Mouse (Mus musculus) G1E-ER4 (cell line): ENCODE measurements around the gene Cdk5rap3. TPM values are rescaled to one million over a fixed set of nuclear protein-coding genes. Genes with fewer than 3 reads are reported as not detected.

Experiments used
- GATA1 ChIP-seq: IDR thresholded peaks from one replicate; pipeline ENCODE4 v1.8.0; 2012; ENCODE audit warnings: low read length, inconsistent platforms
- polyA plus RNA-seq: library from polyadenylated mRNA; stranded (reverse); fragments of >175 nt; gene quantifications from 2 replicates; pipeline ENCODE4 v1.2.3, GENCODE M21; 2012

Gene Cdk5rap3
- polyA plus RNA-seq, 1 experiment, result 66.3 TPM

DNA sequence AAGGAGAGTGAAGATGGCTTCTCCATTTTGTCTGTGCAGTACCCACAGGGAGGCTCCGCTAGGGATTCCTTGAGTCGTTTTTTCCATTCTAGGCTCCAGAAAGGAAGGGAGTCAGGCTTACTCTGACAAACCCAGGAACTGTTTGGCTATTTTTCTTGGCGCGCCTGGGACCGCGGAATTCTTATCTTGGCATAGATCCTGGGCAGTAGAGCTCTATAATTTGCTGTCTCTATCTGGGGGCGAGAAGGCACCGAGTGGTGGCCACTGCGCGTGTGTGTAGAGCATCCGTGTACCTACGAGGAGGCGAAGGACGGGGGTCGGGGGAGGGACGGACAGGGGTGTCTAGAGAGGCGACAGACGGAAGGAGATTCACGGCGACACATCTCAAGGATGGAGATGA, 54.9 kb downstream of the Cdk5rap3 start:
- no peak for TF ChIP-seq GATA1

DNA sequence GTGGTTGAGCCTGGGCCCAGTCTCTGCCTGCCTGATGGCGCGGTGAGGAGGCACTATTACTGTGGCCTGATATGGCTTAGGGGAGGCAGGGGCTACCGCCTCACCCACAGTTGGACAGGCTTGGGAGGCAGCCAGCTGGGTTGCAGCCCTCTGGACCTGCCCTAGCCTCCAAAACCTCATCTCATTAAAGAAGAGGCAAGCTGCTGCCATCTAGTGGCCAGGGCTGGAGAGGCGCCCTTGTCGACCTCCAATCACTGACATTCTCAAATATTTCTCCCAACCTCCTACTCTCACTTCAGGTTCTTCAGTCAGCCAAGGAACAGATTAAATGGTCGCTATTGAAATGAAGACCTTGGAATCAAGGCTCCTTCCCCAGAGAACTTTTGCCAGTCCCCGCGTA, 55.7 kb downstream of the Cdk5rap3 start:
- no peak for TF ChIP-seq GATA1

DNA sequence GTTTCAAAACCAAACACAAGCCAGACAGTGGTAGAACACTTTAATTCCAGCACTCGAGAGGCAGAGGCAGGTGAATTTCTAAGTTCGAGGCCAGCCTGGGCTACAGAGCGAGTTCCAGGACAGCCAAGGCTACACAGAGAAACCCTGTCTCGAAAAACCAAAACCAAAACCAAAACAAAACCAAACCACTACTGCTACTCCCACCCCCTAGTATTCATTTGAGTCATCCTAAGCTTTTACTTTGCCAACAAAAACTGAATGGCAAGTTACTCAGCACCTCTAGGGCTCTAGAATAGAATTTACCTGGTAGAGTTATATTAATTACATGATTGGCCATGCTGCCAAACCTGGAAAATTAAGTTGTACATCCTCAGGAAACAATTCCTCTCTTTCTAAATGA, 56.7 kb downstream of the Cdk5rap3 start:
- no peak for TF ChIP-seq GATA1

DNA sequence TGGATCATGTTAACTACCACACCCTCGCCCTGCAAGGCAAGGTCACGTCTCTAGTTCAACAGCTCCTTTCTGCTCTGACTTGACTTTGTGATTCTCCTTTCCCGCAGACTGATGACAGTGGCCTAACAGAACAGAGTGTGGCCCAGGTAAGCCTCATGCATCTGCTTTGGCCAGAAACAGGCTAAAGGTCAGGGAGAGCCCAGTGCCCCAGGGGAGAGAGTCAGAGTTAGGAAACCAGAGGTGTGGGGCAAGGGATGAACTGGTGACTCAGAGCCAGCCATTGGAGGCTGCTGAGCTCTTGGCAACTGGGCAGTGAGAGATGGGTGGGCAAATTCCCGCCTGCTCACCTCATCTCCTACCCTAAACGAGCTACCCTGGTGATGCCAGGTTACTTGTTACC, 58.9 kb downstream of the Cdk5rap3 start:
- no peak for TF ChIP-seq GATA1

Other genes starting within 250 kb of the Cdk5rap3 start
- 8.7 and 9.9 TPM in 2 replicates for gene Snx11, start 138.9 kb downstream of the Cdk5rap3 start, polyA plus RNA-seq
- gene Cbx1, start 127.4 kb downstream of the Cdk5rap3 start, polyA plus RNA-seq, result 66.6 and 76.2 TPM in 2 replicates
- gene Nfe2l1, start 86.5 kb downstream of the Cdk5rap3 start, polyA plus RNA-seq, result 30.2 and 46.4 TPM in 2 replicates
- gene Copz2, start 66.6 kb downstream of the Cdk5rap3 start, polyA plus RNA-seq, result 0.14 and 0.45 TPM in 2 replicates
- gene Prr15l, start 11.6 kb upstream of the Cdk5rap3 start, polyA plus RNA-seq, result 0.18 and 0.19 TPM in 2 replicates
- gene Pnpo, start 27.5 kb upstream of the Cdk5rap3 start, polyA plus RNA-seq, result 42.4 and 75.3 TPM in 2 replicates
- 46.1 and 55.9 TPM in 2 replicates for gene Sp2, start 66.5 kb upstream of the Cdk5rap3 start, polyA plus RNA-seq
- gene Sp6, start 96.9 kb upstream of the Cdk5rap3 start, polyA plus RNA-seq, result not detected in 2 replicates
- 13.6 and 15.6 TPM in 2 replicates for gene Scrn2, start 113.4 kb upstream of the Cdk5rap3 start, polyA plus RNA-seq
- 0.11 TPM in 1 of 2 replicates, not detected in the other for gene Lrrc46, start 124.9 kb upstream of the Cdk5rap3 start, polyA plus RNA-seq
- 58.9 and 112 TPM in 2 replicates for gene Mrpl10, start 125.1 kb upstream of the Cdk5rap3 start, polyA plus RNA-seq
- gene Osbpl7, start 134.1 kb upstream of the Cdk5rap3 start, polyA plus RNA-seq, result 23.7 and 28.9 TPM in 2 replicates
- gene Tbx21, start 198.8 kb upstream of the Cdk5rap3 start, polyA plus RNA-seq, result not detected in 2 replicates
- 0.10 and 0.22 TPM in 2 replicates for gene Tbkbp1, start 235.0 kb upstream of the Cdk5rap3 start, polyA plus RNA-seq